In genomic region chr6:98285190-98285589, GRCm38 (mm10) we compare ENCODE assay signal across 31 mouse cellular contexts. TPM values are rescaled to one million over a fixed set of nuclear protein-coding genes. Genes with fewer than 3 reads are reported as not detected.
DNase-seq lines count a peak whose midpoint lies in the region; ATAC-seq lines count a peak whose summit lies in the region.
"Had no signal": no experiment of that assay in that cellular context is flagged by ENCODE, and none has a peak within 500 bp of the region (broad histone marks: within the 10 kb centered on the region; RNA-seq: fewer than 3 reads in every experiment).

No protein-coding gene starts in this region.

- H3K4me3 ChIP-seq in hindbrain, embryonic 11.5 days (ENCODE audit: low read depth, low read length), result no peak overlapping the region
- H3K4me3 ChIP-seq: embryonic facial prominence, embryonic 10.5 days; embryonic facial prominence, embryonic 12.5 days; forebrain, embryonic 13.5 days; forebrain, embryonic 15.5 days had no signal

- intact Hi-C loops in left cerebral cortex, postnatal 36 days (cut with DNase I), result no loop called here

- H3K9ac ChIP-seq in hindbrain, embryonic 11.5 days (ENCODE audit: low read depth, low read length), result no peak overlapping the region
- H3K9ac ChIP-seq: embryonic facial prominence, embryonic 12.5 days; forebrain, embryonic 13.5 days; forebrain, embryonic 15.5 days had no signal

- 93% methylated on average over 2 of the region's 2 CpGs for WGBS in hindbrain, embryonic 11.5 days

- H3K36me3 ChIP-seq in hindbrain, embryonic 11.5 days (ENCODE audit: control insufficient read depth, insufficient read depth, low read length), result no peaks in the 10 kb centered on the region
- H3K36me3 ChIP-seq: embryonic facial prominence, embryonic 10.5 days; embryonic facial prominence, embryonic 12.5 days; forebrain, embryonic 15.5 days; G1E had no signal

- no peak overlapping the region for H3K27ac ChIP-seq in hindbrain, embryonic 11.5 days (ENCODE audit: low read depth, low read length)
- H3K27ac ChIP-seq: embryonic facial prominence, embryonic 10.5 days; embryonic facial prominence, embryonic 12.5 days; forebrain, embryonic 13.5 days; forebrain, embryonic 15.5 days had no signal

- H3K4me1 ChIP-seq in hindbrain, embryonic 11.5 days (replicated peaks; ENCODE audit: control insufficient read depth, insufficient read depth, low read length), result no peaks in the 10 kb centered on the region
- H3K4me1 ChIP-seq: embryonic facial prominence, embryonic 10.5 days; embryonic facial prominence, embryonic 12.5 days had no signal

- no peaks in the 10 kb centered on the region for H3K9me3 ChIP-seq in hindbrain, embryonic 11.5 days (ENCODE audit: control insufficient read depth, low read length)
- H3K9me3 ChIP-seq: embryonic facial prominence, embryonic 10.5 days; embryonic facial prominence, embryonic 12.5 days; forebrain, embryonic 13.5 days; forebrain, embryonic 15.5 days had no signal

- no peaks in the 10 kb centered on the region for H3K27me3 ChIP-seq in hindbrain, embryonic 11.5 days (ENCODE audit: control insufficient read depth, insufficient read depth, low read length)
- H3K27me3 ChIP-seq: CH12.LX; embryonic facial prominence, embryonic 12.5 days; forebrain, embryonic 13.5 days; forebrain, embryonic 15.5 days had no signal

- H3K4me2 ChIP-seq in hindbrain, embryonic 11.5 days (replicated peaks; ENCODE audit: low read depth, low read length), result no peak overlapping the region
- H3K4me2 ChIP-seq: embryonic facial prominence, embryonic 12.5 days; forebrain, embryonic 13.5 days; forebrain, embryonic 15.5 days had no signal

- ATAC-seq in frontal cortex, adult (ENCODE audit: low TSS enrichment), result peak; percentile 62
- no peak for ATAC-seq in hindbrain, embryonic 11.5 days (ENCODE audit: low FRiP score)
- ATAC-seq: activated CD4-positive, CD25-positive, alpha-beta regulatory T cell, adult 4 months; CD4-positive, CD25-positive, alpha-beta regulatory T cell, adult 4 months; forebrain, embryonic 13.5 days; forebrain, embryonic 15.5 days; Patski had no signal

- no peak for DNase-seq in frontal cortex, postnatal 10 days (ENCODE audit: low spot score in 2 of 2)
- DNase-seq in left cerebral cortex, adult 18-20 months (ENCODE audit: low spot score in 2 of 2), result peak; percentile 23 to 28
- no peak for DNase-seq in left cerebral cortex, postnatal 36 days (ENCODE audit: low spot score in 2 of 2)
- peak; percentile 39 for DNase-seq in right cerebral cortex, adult 18-20 months
- no peak for DNase-seq in right cerebral cortex, postnatal 25 days
- DNase-seq in brain, adult 2 months (ENCODE audit: low read depth, low spot score), result peak; percentile 61
- no peak for DNase-seq in hindbrain, embryonic 11.5 days (ENCODE audit: low spot score)
- DNase-seq: adrenal gland, adult 8-10 months; adrenal gland, postnatal 14 days; adrenal gland, postnatal 36 days; B cell, adult 2 months; cerebellum, adult 11 months; cerebellum, adult 18-20 months; cerebellum, adult 8-10 months; cerebellum, adult 9-11 months; cerebellum, postnatal 14 days; cerebellum, postnatal 36 days; embryo, embryonic 11 days had no signal

RNA-seq across cellular contexts. Expression of gene Gm765, which starts 57.4 kb away (rescaled TPM):
- 10 to 100 TPM in 1 of 2 experiments, 1 to 10 TPM in 1; 8.4 to 16.2 TPM for total RNA-seq in left cerebral cortex, adult 18-20 months (2021)
- 1 to 10 TPM; 2.3 to 3.1 TPM for total RNA-seq in left cerebral cortex, postnatal 36 days (2021)
- polyA plus RNA-seq in hindbrain, embryonic 11.5 days (2014; fragmentation: Nextera tagmentation; extraction: Ambion mirVana), result not detected in 2 replicates
- total RNA-seq: adrenal gland, postnatal 36 days; CH12.LX; common myeloid progenitor, adult 5-6 weeks had no signal
- polyA plus RNA-seq: brain, embryonic 14.5 days; CD4-positive, CD25-positive, alpha-beta regulatory T cell, adult 4 months; embryonic facial prominence, embryonic 10.5 days; embryonic facial prominence, embryonic 12.5 days; forebrain, embryonic 11.5 days; forebrain, embryonic 13.5 days; forebrain, embryonic 15.5 days; G1E; Patski had no signal

Comparison
In these comparisons a context has a peak if more than half of its experiments do, and no peak if none do; other contexts are left out.
1. DNase-seq: peak in left cerebral cortex, adult 18-20 months (2 of 2), right cerebral cortex, adult 18-20 months (single experiment) and brain, adult 2 months (single experiment); none in frontal cortex, postnatal 10 days (0 of 2), left cerebral cortex, postnatal 36 days (0 of 2), right cerebral cortex, postnatal 25 days (single experiment) and hindbrain, embryonic 11.5 days (single experiment).